14 mouse cellular contexts compared by ENCODE assay signal in the genomic region with DNA sequence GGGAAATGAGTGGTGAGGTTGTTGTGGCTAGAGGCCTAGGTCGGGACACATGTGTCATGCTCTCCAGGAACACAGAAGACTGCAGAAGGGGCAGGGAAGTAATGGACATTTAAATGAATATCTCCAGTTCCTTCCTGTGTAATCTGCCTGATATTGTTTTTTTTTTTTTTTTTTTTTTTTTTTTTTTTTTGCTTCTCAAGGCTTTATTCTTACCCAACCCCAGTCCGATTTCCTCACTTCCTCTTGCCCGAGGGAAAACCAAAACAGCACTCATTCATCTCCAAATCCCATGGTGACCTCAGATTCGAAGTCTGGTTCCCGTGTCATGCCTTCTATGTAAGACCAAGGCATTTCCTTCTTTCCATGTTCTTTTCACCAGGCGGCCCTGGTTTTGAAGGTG. TPM values are rescaled to one million over a fixed set of nuclear protein-coding genes. Genes with fewer than 3 reads are reported as not detected.
DNase-seq lines count a peak whose midpoint lies in the region; ATAC-seq and TF ChIP-seq lines count a peak whose summit lies in the region.
"Had no signal": no experiment of that assay in that cellular context is flagged by ENCODE, and none has a peak within 500 bp of the region (broad histone marks: within the 10 kb centered on the region; RNA-seq: fewer than 3 reads in every experiment).

No protein-coding gene starts in this region.

- H3K9ac ChIP-seq in heart, embryonic 16.5 days (ENCODE audit: low read length), result no peak overlapping the region; the same call in 1 of the 2 replicates
- no peak overlapping the region for H3K9ac ChIP-seq in heart, adult 2 months (ENCODE audit: low read depth, low read length)
- H3K9ac ChIP-seq in forebrain, embryonic 12.5 days, result no peak overlapping the region
- H3K9ac ChIP-seq: forebrain, embryonic 13.5 days had no signal

- WGBS in heart, embryonic 16.5 days, result 70% methylated on average over 6 of the region's 6 CpGs
- WGBS in heart, adult 2 months, result 36% methylated on average over 6 of the region's 6 CpGs
- 80% methylated on average over 6 of the region's 6 CpGs for WGBS in forebrain, embryonic 12.5 days

- no peak overlapping the region for H3K4me3 ChIP-seq in heart, embryonic 16.5 days (ENCODE audit: low read length)
- no peak overlapping the region for H3K4me3 ChIP-seq in heart, adult 2 months
- no peak overlapping the region for H3K4me3 ChIP-seq in forebrain, embryonic 12.5 days (replicated peaks)
- H3K4me3 ChIP-seq: forebrain, embryonic 13.5 days; limb, embryonic 13.5 days had no signal

- no peak overlapping the region for H3K4me2 ChIP-seq in heart, embryonic 16.5 days (ENCODE audit: low read depth, low read length)
- H3K4me2 ChIP-seq in forebrain, embryonic 12.5 days, result no peak overlapping the region
- H3K4me2 ChIP-seq: forebrain, embryonic 13.5 days had no signal

- no peak for TF ChIP-seq CTCF in heart, adult 2 months (IDR thresholded peaks at IDR 0.05)

- H3K36me3 ChIP-seq in heart, embryonic 16.5 days (ENCODE audit: control insufficient read depth, insufficient read depth), result no peaks in the 10 kb centered on the region
- H3K36me3 ChIP-seq in heart, adult 2 months (ENCODE audit: control insufficient read depth, insufficient read depth, low read length), result 0 out of 2 replicates have a peak, but pooled peaks cover 2% of the 10 kb centered on the region
- H3K36me3 ChIP-seq in forebrain, embryonic 12.5 days (replicated peaks), result no peaks in the 10 kb centered on the region
- H3K36me3 ChIP-seq: limb, embryonic 13.5 days had no signal

- ATAC-seq in heart, embryonic 16.5 days (replicated peaks; ENCODE audit: extremely low read depth, insufficient read depth, low FRiP score), result no peak
- no peak for ATAC-seq in forebrain, embryonic 12.5 days (ENCODE audit: low FRiP score)
- ATAC-seq: forebrain, embryonic 13.5 days; hindbrain, postnatal 0 days had no signal

- no peak for DNase-seq in heart, adult 2 months
- DNase-seq in 3T3-L1 (ENCODE audit: low read depth, low spot score), result peak; percentile 43
- peak; percentile 81 for DNase-seq in 416B (ENCODE audit: low read depth)
- DNase-seq in fat pad, adult 2 months (ENCODE audit: extremely low read depth, low read depth, low spot score), result peak; percentile 42
- no peak for DNase-seq in right cerebral cortex, postnatal 4 days
- DNase-seq: adrenal gland, adult 8-10 months; gastrocnemius, postnatal 14 days had no signal

- TF ChIP-seq POLR2A in heart, adult 2 months (IDR thresholded peaks at IDR 0.05; ENCODE audit: insufficient read depth, low read depth, low read length), result no peak

- intact Hi-C loops in heart, adult 2 months (cut with DNase I), result no loop called here

- peak overlapping the region; percentile 77 for H3K27ac ChIP-seq in heart, embryonic 16.5 days (ENCODE audit: low read length)
- no peak overlapping the region for H3K27ac ChIP-seq in heart, adult 2 months
- H3K27ac ChIP-seq in forebrain, embryonic 12.5 days, result no peak overlapping the region
- H3K27ac ChIP-seq: hindbrain, postnatal 0 days had no signal

- H3K79me2 ChIP-seq in heart, adult 2 months (replicated peaks; ENCODE audit: control insufficient read depth, insufficient read depth, low read length), result no peaks in the 10 kb centered on the region

- H3K27me3 ChIP-seq in heart, embryonic 16.5 days (ENCODE audit: control insufficient read depth, insufficient read depth, low read length), result no peaks in the 10 kb centered on the region
- no peaks in the 10 kb centered on the region for H3K27me3 ChIP-seq in heart, adult 2 months (ENCODE audit: control insufficient read depth, insufficient read depth, low read length)
- 0 out of 2 replicates have a peak, but pooled peaks cover 3% of the 10 kb centered on the region for H3K27me3 ChIP-seq in forebrain, embryonic 12.5 days
- H3K27me3 ChIP-seq: forebrain, embryonic 13.5 days; limb, embryonic 13.5 days had no signal

- no peaks in the 10 kb centered on the region for H3K9me3 ChIP-seq in heart, embryonic 16.5 days (replicated peaks; ENCODE audit: control insufficient read depth, low read length)
- no peaks in the 10 kb centered on the region for H3K9me3 ChIP-seq in forebrain, embryonic 12.5 days
- H3K9me3 ChIP-seq: forebrain, embryonic 13.5 days; limb, embryonic 13.5 days had no signal

- no peak for TF ChIP-seq EP300 in heart, adult 2 months (IDR thresholded peaks at IDR 0.05; ENCODE audit: insufficient read depth, low read depth, low read length)

- peaks cover 22% of the 10 kb centered on the region for H3K4me1 ChIP-seq in heart, embryonic 16.5 days (ENCODE audit: control insufficient read depth, insufficient read depth, low read length)
- H3K4me1 ChIP-seq in heart, adult 2 months (ENCODE audit: control insufficient read depth, insufficient read depth, low read length), result peaks cover 2% of the 10 kb centered on the region
- H3K4me1 ChIP-seq in forebrain, embryonic 12.5 days, result peaks cover 13% of the 10 kb centered on the region

RNA-seq across cellular contexts. Expression of gene Il23a, which starts 0.3 kb away (rescaled TPM):
- polyA plus RNA-seq in heart, embryonic 16.5 days (2015; fragmentation: Nextera tagmentation; extraction: Ambion mirVana), result 4.3 and 6.0 TPM in 2 replicates
- under 1 TPM in 1 of 2 experiments, not detected in 1; 0.16 TPM for total RNA-seq in heart, adult 2 months (2021)
- 0.12 TPM in 1 of 2 replicates, not detected in the other for polyA plus RNA-seq in heart, adult 2 months (2012; rRNA removed)
- not detected in 2 replicates for polyA plus RNA-seq in forebrain, embryonic 12.5 days (2016; fragmentation: Nextera tagmentation; extraction: Ambion mirVana)
- total RNA-seq: gastrocnemius, postnatal 14 days; hindbrain, postnatal 0 days had no signal
- polyA plus RNA-seq: forebrain, embryonic 13.5 days; urinary bladder, adult 2 months had no signal

RNA-seq across cellular contexts. Expression of gene Pan2, which starts 4.9 kb away (rescaled TPM):
- 26.1 and 28.1 TPM in 2 replicates for polyA plus RNA-seq in heart, embryonic 16.5 days (2015; fragmentation: Nextera tagmentation; extraction: Ambion mirVana)
- 1 to 10 TPM; 6.5 to 6.9 TPM for total RNA-seq in heart, adult 2 months (2021)
- polyA plus RNA-seq in heart, adult 2 months (2012; rRNA removed), result 15.2 and 19.8 TPM in 2 replicates
- polyA plus RNA-seq in forebrain, embryonic 12.5 days (2016; fragmentation: Nextera tagmentation; extraction: Ambion mirVana), result 40.2 and 42.2 TPM in 2 replicates

RNA-seq across cellular contexts. Expression of gene Cnpy2, which starts 24.0 kb away (rescaled TPM):
- polyA plus RNA-seq in heart, embryonic 16.5 days (2015; fragmentation: Nextera tagmentation; extraction: Ambion mirVana), result 184 and 195 TPM in 2 replicates
- total RNA-seq in heart, adult 2 months (2021), result 10 to 100 TPM; 58.9 to 65.3 TPM
- polyA plus RNA-seq in heart, adult 2 months (2012; rRNA removed), result 27.8 and 48.0 TPM in 2 replicates
- polyA plus RNA-seq in forebrain, embryonic 12.5 days (2016; fragmentation: Nextera tagmentation; extraction: Ambion mirVana), result 200 and 212 TPM in 2 replicates

RNA-seq across cellular contexts. Expression of gene Stat2, which starts 27.9 kb away (rescaled TPM):
- polyA plus RNA-seq in heart, embryonic 16.5 days (2015; fragmentation: Nextera tagmentation; extraction: Ambion mirVana), result 11.3 and 11.8 TPM in 2 replicates
- 10 to 100 TPM in 1 of 2 experiments, 1 to 10 TPM in 1; 7.3 to 12.2 TPM for total RNA-seq in heart, adult 2 months (2021)
- polyA plus RNA-seq in heart, adult 2 months (2012; rRNA removed), result 11.0 and 17.5 TPM in 2 replicates
- 18.5 and 18.7 TPM in 2 replicates for polyA plus RNA-seq in forebrain, embryonic 12.5 days (2016; fragmentation: Nextera tagmentation; extraction: Ambion mirVana)

RNA-seq across cellular contexts. Expression of gene Apof, which starts 29.8 kb away (rescaled TPM):
- 0.15 and 0.26 TPM in 2 replicates for polyA plus RNA-seq in heart, embryonic 16.5 days (2015; fragmentation: Nextera tagmentation; extraction: Ambion mirVana)
- not detected for total RNA-seq in heart, adult 2 months (2021)
- 0.18 TPM in 1 of 2 replicates, not detected in the other for polyA plus RNA-seq in heart, adult 2 months (2012; rRNA removed)
- not detected in 2 replicates for polyA plus RNA-seq in forebrain, embryonic 12.5 days (2016; fragmentation: Nextera tagmentation; extraction: Ambion mirVana)
- total RNA-seq: gastrocnemius, postnatal 14 days; hindbrain, postnatal 0 days; layer of hippocampus, postnatal 14 days had no signal
- polyA plus RNA-seq: forebrain, embryonic 13.5 days; limb, embryonic 13.5 days had no signal

Comparison
In these comparisons a context has a peak if more than half of its experiments do, and no peak if none do; other contexts are left out.
1. DNase-seq: peak in 3T3-L1 (single experiment), 416B (single experiment) and fat pad, adult 2 months (single experiment); none in heart, adult 2 months (0 of 2) and right cerebral cortex, postnatal 4 days (single experiment).